Mouse (Mus musculus) liver, adult 2 months (tissue): ENCODE measurements around the gene Tesk2. TPM values are rescaled to one million over a fixed set of nuclear protein-coding genes. Genes with fewer than 3 reads are reported as not detected.

ENCODE experiments used
- DNase-seq: peaks from one replicate; pipeline ENCODE4 v3.0.0-alpha.2; 2011; ENCODE audit warnings: low read depth, low spot score; ENCODE audit errors: extremely low read depth
- H3K27ac ChIP-seq: fragments of 200-500 bp; replicated peaks from 2 replicates; pipeline ENCODE4 v1.5.1; 2012; ENCODE audit warnings: low read depth, mild to moderate bottlenecking, control low read depth, inconsistent platforms, low read length; ENCODE audit not compliant: insufficient read depth
- H3K27me3 ChIP-seq: fragments of 200-500 bp; 2 replicates; pipeline ENCODE4 v1.6.1; 2012; ENCODE audit warnings: mild to moderate bottlenecking, moderate library complexity, low read length, inconsistent platforms; ENCODE audit not compliant: control insufficient read depth, insufficient read depth
- H3K36me3 ChIP-seq: fragments of 200-500 bp; 2 replicates; pipeline ENCODE4 v1.6.1; 2012; ENCODE audit warnings: low read length, inconsistent platforms; ENCODE audit not compliant: control insufficient read depth, insufficient read depth
- H3K4me1 ChIP-seq: fragments of 200-500 bp; 2 replicates; pipeline ENCODE4 v1.6.1; 2011; ENCODE audit warnings: low read length; ENCODE audit not compliant: control insufficient read depth, insufficient read depth
- H3K4me3 ChIP-seq: fragments of 200-500 bp; 2 replicates; pipeline ENCODE4 v1.5.1; 2011; ENCODE audit warnings: low read depth, mild to moderate bottlenecking, control low read depth, low read length, moderate library complexity; ENCODE audit not compliant: insufficient read depth
- H3K79me2 ChIP-seq: fragments of 200-500 bp; 2 replicates; pipeline ENCODE4 v1.6.1; 2012; ENCODE audit warnings: inconsistent platforms, mild to moderate bottlenecking, low read length, moderate library complexity; ENCODE audit not compliant: control insufficient read depth, insufficient read depth
- H3K9ac ChIP-seq: fragments of 200-500 bp; 2 replicates; pipeline ENCODE4 v1.6.1; 2012; ENCODE audit warnings: low read depth, mild to moderate bottlenecking, control low read depth, inconsistent platforms, low read length
- CTCF ChIP-seq: fragments of 200-500 bp; IDR thresholded peaks from 2 replicates; pipeline ENCODE4 v1.5.1; 2011; ENCODE audit warnings: low read depth, low read length, control low read depth
- POLR2A ChIP-seq: fragments of 200-500 bp; IDR thresholded peaks from 2 replicates; pipeline ENCODE4 v1.6.1; 2011; ENCODE audit warnings: low read length, control low read depth; ENCODE audit not compliant: insufficient read depth; ENCODE audit errors: extremely low read depth
- WGBS: fragments of 180-500 bp; shearing (Covaris S2); methylation state at CpG from one replicate; pipeline ENCODE4 v1.1.7; 2018; 5-methylcytosine and 5-hydroxymethylcytosine counted together
- polyA plus RNA-seq: library from polyadenylated mRNA; depleted of rRNA; stranded (reverse); fragments of >200 nt; gene quantifications from 2 replicates; pipeline ENCODE4 v1.2.3, GENCODE M21; 2012
- total RNA-seq: library from RNA; depleted of rRNA; stranded (reverse); fragments of >200 nt; gene quantifications from 2 replicates; pipeline ENCODE4 v1.2.3, GENCODE M21; 2014

The Tesk2 gene
- total and polyA plus RNA-seq, 2 experiments = 7.8 to 11.5 TPM

- H3K4me1 ChIP-seq = no peaks in the 10 kb centered on the region; the same call in 1 of the 2 replicates
- H3K27me3 ChIP-seq = no peaks in the 10 kb centered on the region
- no peak overlapping the region for H3K9ac ChIP-seq
- H3K79me2 ChIP-seq = no peaks in the 10 kb centered on the region; the same call in 1 of the 2 replicates
- TF ChIP-seq CTCF = peak; percentile 40
- no peak for TF ChIP-seq POLR2A
- no peaks in the 10 kb centered on the region for H3K36me3 ChIP-seq
- 97% methylated on average over 1 of the region's 1 CpGs for WGBS
- H3K4me3 ChIP-seq = no peak overlapping the region
- H3K27ac ChIP-seq = no peak overlapping the region
- DNase-seq = no peak
These were observed 65.8 kb downstream of the Tesk2 start for GRCm38 (mm10) chr4:116786587-116786986.

- Histone ChIP-seq H3K79me2 (no peaks in the 10 kb centered on the region), H3K27ac (no peak overlapping the region), H3K27me3 (no peaks in the 10 kb centered on the region), H3K4me1 (no peaks in the 10 kb centered on the region; the same call in 1 of the 2 replicates), H3K4me3 (no peak overlapping the region), H3K9ac (no peak overlapping the region), H3K36me3 (no peaks in the 10 kb centered on the region)
- TF ChIP-seq POLR2A (no peak), CTCF (no peak)
- peak; percentile 24 for DNase-seq
- WGBS = 71% methylated on average over 7 of the region's 7 CpGs
These were observed 67.4 kb downstream of the Tesk2 start for GRCm38 (mm10) chr4:116787985-116788760.

- peak; percentile 60 for DNase-seq
- 0 out of 2 replicates have a peak, but pooled peaks cover 3% of the 10 kb centered on the region for H3K36me3 ChIP-seq
- no peak overlapping the region for H3K9ac ChIP-seq
- H3K4me1 ChIP-seq = no peaks in the 10 kb centered on the region; the same call in 1 of the 2 replicates
- H3K4me3 ChIP-seq = no peak overlapping the region
- no peaks in the 10 kb centered on the region for H3K27me3 ChIP-seq
- no peak overlapping the region for H3K27ac ChIP-seq
- 30% methylated on average over 3 of the region's 3 CpGs for WGBS
- no peak for TF ChIP-seq POLR2A
- peak; percentile 42; the same call in 1 of the 2 replicates for TF ChIP-seq CTCF
- no peaks in the 10 kb centered on the region for H3K79me2 ChIP-seq
These were observed 68.2 kb downstream of the Tesk2 start for GRCm38 (mm10) chr4:116788956-116789355.

GRCm38 (mm10) chr4:116792453-116792852, 71.7 kb downstream of the Tesk2 start:
- Histone ChIP-seq H3K27ac (no peak overlapping the region), H3K9ac (no peak overlapping the region), H3K27me3 (no peaks in the 10 kb centered on the region), H3K4me3 (no peak overlapping the region), H3K36me3 (0 out of 2 replicates have a peak, but pooled peaks cover 3% of the 10 kb centered on the region), H3K4me1 (peaks cover 6% of the 10 kb centered on the region), H3K79me2 (no peaks in the 10 kb centered on the region)
- TF ChIP-seq CTCF = no peak
- TF ChIP-seq POLR2A = no peak
- no peak for DNase-seq
- WGBS = 91% methylated on average over 8 of the region's 8 CpGs

- no peaks in the 10 kb centered on the region for H3K79me2 ChIP-seq
- H3K4me3 ChIP-seq = no peak overlapping the region
- peaks cover 6% of the 10 kb centered on the region for H3K4me1 ChIP-seq
- no peak overlapping the region for H3K27ac ChIP-seq
- H3K9ac ChIP-seq = no peak overlapping the region
- TF ChIP-seq POLR2A (no peak), CTCF (0 out of 2 replicates have a peak, but pooled peaks have one; percentile 11)
- 0 out of 2 replicates have a peak, but pooled peaks cover 3% of the 10 kb centered on the region for H3K36me3 ChIP-seq
- peak; percentile 29 for DNase-seq
- WGBS = 70% methylated on average over 2 of the region's 2 CpGs
- H3K27me3 ChIP-seq = no peaks in the 10 kb centered on the region
These were observed 73.5 kb downstream of the Tesk2 start for GRCm38 (mm10) chr4:116794273-116794672.

GRCm38 (mm10) chr4:116796442-116797110, 75.8 kb downstream of the Tesk2 start:
- H3K9ac ChIP-seq = no peak overlapping the region
- 0 out of 2 replicates have a peak, but pooled peaks cover 3% of the 10 kb centered on the region for H3K36me3 ChIP-seq
- no peak overlapping the region for H3K4me3 ChIP-seq
- H3K27me3 ChIP-seq = no peaks in the 10 kb centered on the region
- DNase-seq = peak; percentile 82
- no peaks in the 10 kb centered on the region for H3K79me2 ChIP-seq
- WGBS = 15% methylated on average over 1 of the region's 1 CpGs
- H3K4me1 ChIP-seq = peaks cover 6% of the 10 kb centered on the region
- no peak for TF ChIP-seq CTCF
- TF ChIP-seq POLR2A = no peak
- peak overlapping the region; percentile 61 for H3K27ac ChIP-seq
